Mouse (Mus musculus): ENCODE measurements around the gene Mecr. TPM values are rescaled to one million over a fixed set of nuclear protein-coding genes. Genes with fewer than 3 reads are reported as not detected.

The Mecr gene
- polyA plus RNA-seq, 1 experiment from 2014 or later, result 43.0 TPM

DNA sequence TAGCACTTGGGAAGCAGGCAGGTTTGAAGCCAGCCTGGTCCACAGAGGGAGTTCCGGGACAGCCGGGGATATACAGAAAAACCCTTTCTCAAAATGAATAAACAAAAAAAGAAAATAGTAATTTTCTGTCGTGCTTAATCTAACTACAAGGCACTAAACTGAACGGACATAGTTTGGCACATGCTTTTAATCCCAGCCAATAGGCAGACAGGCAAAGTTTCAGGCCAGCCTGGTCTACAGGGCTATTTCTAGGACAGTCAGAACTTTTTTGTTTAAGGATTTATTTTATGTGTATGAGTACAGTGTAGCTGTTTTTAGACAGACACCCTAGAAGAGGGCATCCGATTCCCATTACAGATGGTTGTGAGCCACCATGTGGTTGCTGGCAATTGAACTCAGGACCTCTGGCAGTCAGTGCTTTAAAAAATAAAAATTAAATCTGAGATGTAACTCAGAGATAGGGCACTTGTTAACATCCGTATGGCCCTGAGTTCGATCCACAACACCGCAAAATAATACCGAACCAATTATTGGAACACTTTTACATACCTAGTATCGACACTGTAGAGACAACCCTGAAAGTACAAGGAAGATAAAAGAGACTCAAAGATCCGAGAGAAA lies 29.5 kb downstream of the Mecr start:
- Histone ChIP-seq H3K4me2 (ENCODE audit: low read length) (peak overlapping the region; percentile 67), H3K27me3 (ENCODE audit: insufficient read depth, low read length) (no peaks in the 10 kb centered on the region), H3K4me3 (replicated peaks; ENCODE audit: low read depth, low read length) (peak overlapping the region; percentile 71), H3K36me3 (ENCODE audit: insufficient read depth, low read length) (no peaks in the 10 kb centered on the region), H3K9ac (ENCODE audit: low read depth, low read length) (peak overlapping the region; percentile 98), H3K27ac (peak overlapping the region; percentile 76), H3K4me1 (replicated peaks; ENCODE audit: insufficient read depth, low read length) (peaks cover 20% of the 10 kb centered on the region), H3K9me3 (replicated peaks; ENCODE audit: low read length) (no peaks in the 10 kb centered on the region)
- TF ChIP-seq CTCF (IDR thresholded peaks at IDR 0.05; ENCODE audit: low read depth), result no peak
- no peak; the same call in 1 of the 2 replicates for ATAC-seq (replicated peaks; ENCODE audit: low FRiP score, low read depth)
- 8% methylated on average over 11 of the region's 11 CpGs for WGBS
- DNase-seq (ENCODE audit: low spot score), result peak; percentile 27

DNA sequence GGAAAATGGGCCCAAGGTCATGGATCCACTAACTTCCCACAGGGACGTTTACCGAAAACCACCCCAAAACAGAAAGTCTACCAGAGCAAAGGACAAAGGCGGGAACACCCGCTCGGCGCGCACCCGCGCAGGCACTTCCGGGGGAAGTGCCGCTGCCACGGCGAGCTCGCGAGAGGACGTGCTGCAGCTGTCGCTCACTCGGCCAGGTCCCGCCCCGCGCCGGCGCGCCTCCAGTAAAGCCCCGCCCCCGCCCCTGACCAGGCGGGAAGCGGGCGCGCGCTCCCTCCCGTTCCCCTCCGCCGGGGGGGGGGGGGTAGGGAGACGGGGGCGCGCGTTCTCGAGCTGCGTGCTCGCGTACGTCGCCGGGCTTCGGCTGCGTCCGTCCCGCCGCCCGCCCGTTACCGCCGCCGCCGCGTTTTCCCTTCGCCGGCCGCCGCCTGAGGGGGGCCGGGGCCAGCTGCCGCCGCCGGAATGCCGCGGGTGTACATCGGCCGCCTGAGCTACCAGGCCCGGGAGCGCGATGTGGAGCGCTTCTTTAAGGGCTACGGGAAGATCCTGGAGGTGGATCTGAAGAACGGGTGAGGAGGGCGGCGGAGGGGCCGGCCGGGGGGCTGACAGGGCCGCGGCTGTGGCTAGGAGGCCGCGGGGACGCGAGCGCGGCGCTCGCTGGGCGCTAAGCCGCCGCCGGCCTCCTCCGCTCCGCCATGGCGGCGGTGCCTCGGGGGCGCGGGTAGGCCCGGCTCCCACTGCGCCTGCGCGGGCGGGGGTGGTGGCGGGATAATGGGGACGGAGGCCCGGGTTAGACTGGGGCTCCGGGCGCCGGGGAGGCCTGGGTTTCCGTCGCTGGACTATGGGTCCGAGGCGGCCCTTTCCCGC lies 30.3 kb downstream of the Mecr start, which contains the start of gene Srsf4:
Gene Srsf4, plus strand, starts transcription at position 325 of the 876 bp plus-strand sequence.
- DNase-seq (ENCODE audit: low spot score) (peak; percentile 96), ATAC-seq (replicated peaks; ENCODE audit: low FRiP score, low read depth) (peak; percentile 95)
- H3K9ac ChIP-seq (ENCODE audit: low read depth, low read length), result peak within 1 kb of the TSS; percentile 98
- H3K4me2 ChIP-seq (ENCODE audit: low read length), result peak within 1 kb of the TSS; percentile 85
- no peaks in the 10 kb centered on the region for H3K27me3 ChIP-seq (ENCODE audit: insufficient read depth, low read length)
- no peak for TF ChIP-seq CTCF (IDR thresholded peaks at IDR 0.05; ENCODE audit: low read depth)
- H3K4me3 ChIP-seq (replicated peaks; ENCODE audit: low read depth, low read length), result peak within 1 kb of the TSS; percentile 71
- H3K4me1 ChIP-seq (replicated peaks; ENCODE audit: insufficient read depth, low read length), result peaks cover 22% of the 10 kb centered on the region
- no peaks in the 10 kb centered on the region for H3K9me3 ChIP-seq (replicated peaks; ENCODE audit: low read length)
- H3K36me3 ChIP-seq (ENCODE audit: insufficient read depth, low read length), result no peaks in the 10 kb centered on the region
- H3K27ac ChIP-seq, result peak within 1 kb of the TSS; percentile 99
- WGBS, result under 1% methylated on average over 80 of the region's 116 CpGs

DNA sequence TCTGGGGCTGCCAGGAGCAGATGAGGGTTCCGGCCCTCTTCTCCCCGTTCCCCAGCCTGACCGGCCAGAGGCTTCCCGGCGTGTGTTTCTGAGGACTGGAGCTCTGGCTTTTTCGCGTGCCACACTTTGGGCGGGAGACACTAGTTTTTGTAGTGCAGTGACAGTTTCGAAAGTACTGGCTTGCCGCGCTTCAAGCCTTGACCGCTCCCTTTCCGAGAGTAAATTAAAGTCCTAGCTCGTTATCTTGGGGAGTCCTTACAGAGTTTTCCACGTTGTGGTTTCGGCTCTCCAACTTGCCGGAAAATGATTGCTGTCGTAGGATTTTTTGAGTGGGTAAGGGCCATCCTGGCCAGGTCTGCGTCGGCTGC lies 30.9 kb downstream of the Mecr start:
- no peak for TF ChIP-seq CTCF (IDR thresholded peaks at IDR 0.05; ENCODE audit: low read depth)
- Histone ChIP-seq H3K27me3 (ENCODE audit: insufficient read depth, low read length) (no peaks in the 10 kb centered on the region), H3K36me3 (ENCODE audit: insufficient read depth, low read length) (no peaks in the 10 kb centered on the region), H3K4me3 (replicated peaks; ENCODE audit: low read depth, low read length) (peak overlapping the region; percentile 71), H3K27ac (peak overlapping the region; percentile 99), H3K4me2 (ENCODE audit: low read length) (peak overlapping the region; percentile 85), H3K9ac (ENCODE audit: low read depth, low read length) (peak overlapping the region; percentile 98), H3K9me3 (replicated peaks; ENCODE audit: low read length) (no peaks in the 10 kb centered on the region), H3K4me1 (replicated peaks; ENCODE audit: insufficient read depth, low read length) (peaks cover 22% of the 10 kb centered on the region)
- ATAC-seq (replicated peaks; ENCODE audit: low FRiP score, low read depth) (no peak), DNase-seq (ENCODE audit: low spot score) (peak; percentile 70)
- WGBS, result under 1% methylated on average over 20 of the region's 20 CpGs

DNA sequence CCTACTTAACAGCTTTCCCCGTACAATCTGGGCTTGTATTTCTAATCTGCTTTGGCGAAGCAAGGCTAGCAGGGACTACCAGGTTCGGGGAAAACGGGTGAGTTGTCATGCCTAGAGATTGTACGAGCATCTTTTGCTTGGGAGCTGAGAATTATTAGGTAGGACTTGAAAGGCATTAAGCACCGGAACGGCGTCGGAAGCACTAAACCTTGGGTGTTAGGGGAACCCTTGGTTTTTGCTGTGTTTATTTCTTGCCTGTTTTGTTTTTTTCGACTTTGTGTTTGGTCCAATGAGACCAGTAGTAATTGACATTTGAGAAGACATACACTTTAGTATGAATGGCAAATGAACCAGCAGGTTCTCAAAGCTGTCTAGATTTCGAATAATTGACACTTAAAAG lies 31.3 kb downstream of the Mecr start:
- peaks cover 22% of the 10 kb centered on the region for H3K4me1 ChIP-seq (replicated peaks; ENCODE audit: insufficient read depth, low read length)
- H3K27me3 ChIP-seq (ENCODE audit: insufficient read depth, low read length), result no peaks in the 10 kb centered on the region
- H3K9ac ChIP-seq (ENCODE audit: low read depth, low read length), result peak overlapping the region; percentile 98
- no peaks in the 10 kb centered on the region for H3K36me3 ChIP-seq (ENCODE audit: insufficient read depth, low read length)
- H3K27ac ChIP-seq, result peak overlapping the region; percentile 99
- ATAC-seq (replicated peaks; ENCODE audit: low FRiP score, low read depth) (no peak), DNase-seq (ENCODE audit: low spot score) (no peak)
- no peaks in the 10 kb centered on the region for H3K9me3 ChIP-seq (replicated peaks; ENCODE audit: low read length)
- H3K4me2 ChIP-seq (ENCODE audit: low read length), result peak overlapping the region; percentile 85
- WGBS, result 2% methylated on average over 11 of the region's 11 CpGs
- no peak for TF ChIP-seq CTCF (IDR thresholded peaks at IDR 0.05; ENCODE audit: low read depth)
- peak overlapping the region; percentile 71 for H3K4me3 ChIP-seq (replicated peaks; ENCODE audit: low read depth, low read length)

DNA sequence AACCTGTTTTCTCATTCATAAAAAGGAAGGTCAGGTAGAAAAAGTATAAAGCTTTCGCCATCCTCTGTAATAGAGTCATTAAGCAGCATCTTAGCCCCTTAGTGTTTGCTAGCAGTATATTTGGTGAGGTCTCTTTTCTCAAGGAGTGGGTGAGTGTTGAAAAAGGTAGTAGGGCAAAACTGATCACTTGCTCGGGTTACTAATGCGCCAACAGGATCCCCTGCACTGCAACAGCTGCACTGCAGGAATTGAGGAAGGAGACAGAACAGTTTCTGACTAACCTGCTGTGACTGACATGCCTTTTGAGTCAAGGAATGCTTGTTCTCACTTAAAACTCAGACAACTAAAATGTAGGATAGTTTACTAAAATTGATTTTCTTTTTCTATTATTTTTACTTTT lies 32.0 kb downstream of the Mecr start:
- H3K27ac ChIP-seq, result no peak overlapping the region
- H3K27me3 ChIP-seq (ENCODE audit: insufficient read depth, low read length), result no peaks in the 10 kb centered on the region
- no peak for ATAC-seq (replicated peaks; ENCODE audit: low FRiP score, low read depth)
- peaks cover 25% of the 10 kb centered on the region for H3K4me1 ChIP-seq (replicated peaks; ENCODE audit: insufficient read depth, low read length)
- H3K36me3 ChIP-seq (ENCODE audit: insufficient read depth, low read length), result no peaks in the 10 kb centered on the region
- no peak for DNase-seq (ENCODE audit: low spot score)
- H3K9ac ChIP-seq (ENCODE audit: low read depth, low read length), result peak overlapping the region; percentile 98
- H3K9me3 ChIP-seq (replicated peaks; ENCODE audit: low read length), result no peaks in the 10 kb centered on the region
- H3K4me2 ChIP-seq (ENCODE audit: low read length), result peak overlapping the region; percentile 85
- WGBS, result 29% methylated on average over 3 of the region's 3 CpGs
- peak overlapping the region; percentile 71 for H3K4me3 ChIP-seq (replicated peaks; ENCODE audit: low read depth, low read length)
- no peak for TF ChIP-seq CTCF (IDR thresholded peaks at IDR 0.05; ENCODE audit: low read depth)

DNA sequence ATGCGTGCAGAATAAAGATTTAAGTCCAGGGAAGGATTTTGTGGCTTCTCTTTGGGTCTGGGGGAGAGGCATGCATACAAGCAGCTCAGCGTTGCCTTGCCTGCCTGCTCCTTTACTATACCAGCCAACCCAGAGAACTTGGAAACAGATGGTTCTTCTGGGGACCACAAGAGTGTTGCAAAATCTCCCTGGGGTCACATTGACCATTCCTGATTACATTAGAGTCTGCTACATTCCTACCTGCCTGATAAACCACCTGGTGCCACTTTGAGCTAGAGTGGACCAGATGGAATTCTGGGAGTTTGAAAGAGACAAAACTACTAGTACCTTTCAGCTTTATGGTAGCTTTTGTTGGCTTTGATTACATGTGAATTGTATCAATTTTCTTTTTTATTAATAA lies 33.6 kb downstream of the Mecr start:
- Histone ChIP-seq H3K27ac (no peak overlapping the region), H3K36me3 (ENCODE audit: insufficient read depth, low read length) (no peaks in the 10 kb centered on the region), H3K9me3 (replicated peaks; ENCODE audit: low read length) (no peaks in the 10 kb centered on the region), H3K27me3 (ENCODE audit: insufficient read depth, low read length) (no peaks in the 10 kb centered on the region), H3K4me3 (replicated peaks; ENCODE audit: low read depth, low read length) (no peak overlapping the region), H3K4me2 (ENCODE audit: low read length) (no peak overlapping the region), H3K4me1 (replicated peaks; ENCODE audit: insufficient read depth, low read length) (peaks cover 25% of the 10 kb centered on the region), H3K9ac (ENCODE audit: low read depth, low read length) (no peak overlapping the region)
- TF ChIP-seq CTCF (IDR thresholded peaks at IDR 0.05; ENCODE audit: low read depth), result no peak
- ATAC-seq (replicated peaks; ENCODE audit: low FRiP score, low read depth), result no peak
- 53% methylated on average over 2 of the region's 2 CpGs for WGBS
- DNase-seq (ENCODE audit: low spot score), result no peak

Data from kidney, postnatal 0 days (tissue).